7 mouse cellular contexts compared by ENCODE assay signal in the genomic region with DNA sequence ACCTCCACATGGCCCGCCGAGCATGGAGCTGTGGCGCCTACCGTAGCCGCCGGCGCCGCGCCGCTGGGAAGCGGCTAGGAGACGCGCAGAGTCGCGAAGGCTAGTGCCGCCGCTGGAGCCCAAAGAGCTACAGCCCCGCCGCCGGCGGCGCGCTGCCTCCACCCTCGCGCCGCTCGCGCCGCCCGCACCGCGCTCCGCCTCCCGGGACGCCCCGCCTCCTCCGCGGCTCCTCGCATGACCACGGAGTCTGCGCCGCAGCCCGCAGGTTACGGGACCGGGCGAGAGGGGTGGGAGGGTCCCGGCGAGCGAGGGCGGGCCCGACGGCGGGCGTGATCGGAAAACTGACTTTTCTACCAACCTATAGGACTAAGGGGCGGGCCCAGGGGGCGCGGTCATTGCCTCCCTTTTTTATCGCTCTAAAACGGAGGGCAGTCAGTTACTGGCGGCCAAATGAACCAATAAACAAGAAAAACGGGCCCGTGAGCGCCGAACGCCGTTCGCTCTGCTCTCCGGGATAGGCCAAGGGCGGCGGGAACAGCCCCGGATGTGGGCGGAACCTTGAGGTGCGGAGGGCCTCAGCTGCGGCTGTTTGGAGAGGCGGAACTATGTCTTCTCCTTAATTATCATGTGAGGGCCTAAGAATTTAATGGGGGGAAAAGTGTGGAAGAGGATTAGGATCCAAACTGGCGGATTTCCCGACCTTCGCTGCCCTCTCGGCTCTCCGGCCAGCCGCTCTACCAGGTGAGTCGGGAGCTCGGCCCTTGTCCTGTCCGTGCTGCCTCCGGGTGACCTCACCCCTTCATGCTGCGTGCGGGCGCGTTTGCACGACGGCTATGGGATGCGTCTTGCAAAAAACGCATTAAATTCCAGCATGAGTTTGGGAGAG. TPM values are rescaled to one million over a fixed set of nuclear protein-coding genes. Genes with fewer than 3 reads are reported as not detected.
A peak's percentile ranks its signal among the peaks of the same experiment; 100 is the strongest.
DNase-seq lines count a peak whose midpoint lies in the region; ATAC-seq lines count a peak whose summit lies in the region.

Gene Phtf2, minus strand, starts transcription at position 210 of the 886 bp plus-strand sequence.
Gene Tmem60, plus strand, starts transcription at position 277 of the 886 bp plus-strand sequence.

- H3K27me3 ChIP-seq in intestine, embryonic 15.5 days (replicated peaks), result no peaks in the 10 kb centered on the region
- no peaks in the 10 kb centered on the region for H3K27me3 ChIP-seq in midbrain, embryonic 10.5 days (ENCODE audit: low read depth, poor library complexity, severe bottlenecking)

- peak within 1 kb of the TSS; percentile 83 for H3K9ac ChIP-seq in intestine, embryonic 15.5 days

- H3K4me1 ChIP-seq in intestine, embryonic 15.5 days (replicated peaks), result peaks cover 16% of the 10 kb centered on the region; the same call in 1 of the 2 replicates
- H3K4me1 ChIP-seq in midbrain, embryonic 10.5 days, result peaks cover 22% of the 10 kb centered on the region

- no peaks in the 10 kb centered on the region for H3K9me3 ChIP-seq in intestine, embryonic 15.5 days
- H3K9me3 ChIP-seq in midbrain, embryonic 10.5 days (replicated peaks), result no peaks in the 10 kb centered on the region

- peak; percentile 100 for DNase-seq in adrenal gland, adult 2 months
- DNase-seq in embryo, embryonic 11.5 days (ENCODE audit: low read depth, low spot score), result peak; percentile 95
- DNase-seq in gastrocnemius, postnatal 36 days, result peak; percentile 97 to 99
- DNase-seq in left cerebral cortex, postnatal 25 days (ENCODE audit: low spot score in 2 of 2), result peak; percentile 98 to 99
- DNase-seq in midbrain, embryonic 10.5 days (ENCODE audit: low spot score), result peak; percentile 98
- peak; percentile 97 for DNase-seq in right cerebral cortex, postnatal 4 days

- H3K27ac ChIP-seq in intestine, embryonic 15.5 days, result peak within 1 kb of the TSS; percentile 95
- peak within 1 kb of the TSS; percentile 95 for H3K27ac ChIP-seq in midbrain, embryonic 10.5 days (replicated peaks)

- H3K36me3 ChIP-seq in intestine, embryonic 15.5 days, result peaks cover 4% of the 10 kb centered on the region; the same call in 1 of the 2 replicates
- peaks cover 23% of the 10 kb centered on the region for H3K36me3 ChIP-seq in midbrain, embryonic 10.5 days

- peak; percentile 99 for ATAC-seq in intestine, embryonic 15.5 days

- under 1% methylated on average over 91 of the region's 94 CpGs for WGBS in intestine, embryonic 15.5 days
- under 1% methylated on average over 91 of the region's 94 CpGs for WGBS in midbrain, embryonic 10.5 days

- intact Hi-C loops in gastrocnemius, postnatal 36 days (cut with DNase I), result loop anchor here (5.0 kb wide), 1 partner anchor 90 kb away; no protein-coding TSS in a partner anchor
- intact Hi-C loops in left cerebral cortex, postnatal 25 days (cut with DNase I), result loop anchor here (2.0 kb wide), 1 partner anchor 175 kb away; no protein-coding TSS in a partner anchor

- H3K4me2 ChIP-seq in intestine, embryonic 15.5 days (replicated peaks), result peak within 1 kb of the TSS; percentile 72

- peak within 1 kb of the TSS; percentile 92 for H3K4me3 ChIP-seq in intestine, embryonic 15.5 days (replicated peaks)
- peak within 1 kb of the TSS; percentile 88 for H3K4me3 ChIP-seq in midbrain, embryonic 10.5 days

RNA-seq across cellular contexts. Expression of gene Phtf2, which starts in this region (rescaled TPM):
- 10 to 100 TPM in 1 of 2 experiments, 1 to 10 TPM in 1; 9.0 to 11.0 TPM for total RNA-seq in adrenal gland, adult 2 months (2021)
- polyA plus RNA-seq in adrenal gland, adult 2 months (2012; rRNA removed), result 0.52 and 0.56 TPM in 2 replicates
- total RNA-seq in gastrocnemius, postnatal 36 days (2021), result 100 to 1,000 TPM; 146 to 180 TPM
- polyA plus RNA-seq in intestine, embryonic 15.5 days (2015; fragmentation: Nextera tagmentation; extraction: Ambion mirVana), result 7.5 and 8.4 TPM in 2 replicates
- 10 to 100 TPM; 18.8 to 20.1 TPM for total RNA-seq in left cerebral cortex, postnatal 25 days (2021)
- polyA plus RNA-seq in midbrain, embryonic 10.5 days (2016; fragmentation: Nextera tagmentation; extraction: Ambion mirVana), result 18.1 and 19.3 TPM in 2 replicates

RNA-seq across cellular contexts. Expression of gene Tmem60, which starts in this region (rescaled TPM):
- total RNA-seq in adrenal gland, adult 2 months (2021), result 10 to 100 TPM; 17.3 to 21.4 TPM
- 2.1 and 3.0 TPM in 2 replicates for polyA plus RNA-seq in adrenal gland, adult 2 months (2012; rRNA removed)
- total RNA-seq in gastrocnemius, postnatal 36 days (2021), result 10 to 100 TPM; 13.6 to 17.6 TPM
- 51.3 and 58.2 TPM in 2 replicates for polyA plus RNA-seq in intestine, embryonic 15.5 days (2015; fragmentation: Nextera tagmentation; extraction: Ambion mirVana)
- 10 to 100 TPM; 23.1 to 23.9 TPM for total RNA-seq in left cerebral cortex, postnatal 25 days (2021)
- polyA plus RNA-seq in midbrain, embryonic 10.5 days (2016; fragmentation: Nextera tagmentation; extraction: Ambion mirVana), result 62.0 and 63.6 TPM in 2 replicates

Comparison
In these comparisons a context has a peak if more than half of its experiments do, and no peak if none do; other contexts are left out.
1. Peak in every context shown above with its lines: DNase-seq, ATAC-seq, H3K4me3 ChIP-seq and H3K27ac ChIP-seq.
2. RNA of gene Phtf2 (total RNA-seq): 146 to 180 TPM in gastrocnemius, postnatal 36 days; 18.8 to 20.1 TPM in left cerebral cortex, postnatal 25 days and 9.0 to 11.0 TPM in adrenal gland, adult 2 months; every median in the first group is over 4 times any median in the second.
3. RNA of gene Tmem60 (polyA plus RNA-seq): 62.0 to 63.6 TPM in midbrain, embryonic 10.5 days and 51.3 to 58.2 TPM in intestine, embryonic 15.5 days; 2.1 to 3.0 TPM in adrenal gland, adult 2 months; every median in the first group is over 10 times any median in the second.